Mouse (Mus musculus): ENCODE data around the gene Agpat1.

DNA sequence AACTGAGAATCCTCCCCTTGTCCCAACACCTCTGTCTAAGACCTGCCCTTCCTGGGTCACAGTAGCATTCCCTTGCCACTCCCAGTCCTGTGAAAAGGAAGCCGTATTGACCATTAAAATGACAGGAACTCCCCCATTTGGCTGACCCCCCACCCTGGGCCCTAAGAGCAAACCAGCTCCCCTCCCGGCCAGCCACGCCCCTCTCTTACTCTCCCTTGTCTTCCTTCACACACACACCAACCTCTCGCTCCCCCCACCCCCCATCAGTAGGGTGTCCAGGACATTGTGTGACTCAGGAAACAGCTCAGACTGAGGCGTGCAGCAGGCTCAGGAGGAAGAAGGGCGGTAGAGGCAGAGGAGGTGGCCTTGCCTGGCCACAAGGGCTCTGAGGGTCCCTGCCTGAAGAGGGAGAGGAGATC lies 40.0 kb upstream of the Agpat1 start, which contains the start of gene Notch4:
- no peak for TF ChIP-seq CTCF (IDR thresholded peaks at IDR 0.05; ENCODE audit: borderline replicate concordance, control insufficient read depth, extremely low read depth, insufficient read depth, low read length, poor library complexity)
- no peak for TF ChIP-seq POLR2A (IDR thresholded peaks at IDR 0.05; ENCODE audit: control insufficient read depth, extremely low read depth, insufficient read depth, low read length, poor library complexity)
